Mouse (Mus musculus) hematopoietic stem cell, adult 5-6 weeks (primary cell): ENCODE results near the gene Hpf1. TPM values are rescaled to one million over a fixed set of nuclear protein-coding genes. Genes with fewer than 3 reads are reported as not detected.
A peak's percentile ranks its signal among the peaks of the same experiment; 100 is the strongest.

ENCODE experiments used
- ATAC-seq, 2 experiments: fragments of 125-278 bp in 1 of 2; replicated peaks in 1 of 2; 2 replicates each; pipeline ENCODE4 v1.8.0; 2016 to 2017; ENCODE audit warnings: inconsistent platforms in 2 of 2, mild to moderate bottlenecking in 2 of 2, moderate number of reproducible peaks in 2 of 2, low read depth in 1 of 2, moderate TSS enrichment in 1 of 2; ENCODE audit not compliant: low FRiP score in 2 of 2, poor library complexity in 2 of 2, severe bottlenecking in 2 of 2, insufficient read depth in 1 of 2, low TSS enrichment in 1 of 2
- total RNA-seq: library from RNA; stranded (forward); fragments of 172-1452, 232-1000 nt; gene quantifications from 2 replicates; pipeline ENCODE4 v1.2.3, GENCODE M21; 2017

The Hpf1 gene
- total RNA-seq, result 90.7 and 118 TPM in 2 replicates

DNA sequence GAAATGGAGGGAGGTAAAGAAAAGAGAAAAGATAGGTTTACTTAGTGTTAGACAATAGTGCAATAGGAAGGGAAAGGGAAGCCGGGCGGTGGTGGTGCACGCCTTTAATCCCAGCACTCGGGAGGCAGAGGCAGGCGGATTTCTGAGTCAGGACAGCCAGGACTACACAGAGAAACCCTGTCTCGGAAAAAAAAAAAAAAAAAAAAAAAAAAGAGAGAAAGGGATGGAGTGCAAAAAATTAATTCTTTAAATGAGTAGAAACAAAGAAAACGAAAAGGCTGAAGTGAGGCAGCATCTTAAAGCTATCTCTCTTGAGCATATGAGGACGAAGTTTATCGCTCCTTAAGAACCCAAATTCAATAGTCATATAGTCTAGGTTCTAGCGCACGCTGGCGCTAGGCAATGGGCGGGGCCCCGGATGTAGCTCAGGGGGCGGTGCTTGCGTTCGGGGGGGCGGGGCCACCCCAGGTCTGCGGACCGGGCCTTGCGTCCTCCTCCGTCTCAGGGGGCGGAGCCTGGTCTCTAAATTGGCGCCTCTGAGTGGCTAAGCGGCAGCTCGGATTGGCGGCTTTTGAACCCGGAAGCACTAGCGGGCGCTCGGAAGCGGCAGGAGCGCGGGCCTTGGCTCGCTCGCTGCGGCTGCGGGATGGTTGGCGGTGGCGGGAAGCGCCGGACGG, at the start of gene Hpf1:
Gene Hpf1, plus strand, starts transcription at position 576 of the 677 bp plus-strand sequence.
- peak; percentile 99 for ATAC-seq

GRCm38 (mm10) chr8:60842388-60842787, 47.8 kb upstream of the Hpf1 start:
- ATAC-seq, result no peak

- ATAC-seq, result no peak
These were observed 32.7 kb upstream of the Hpf1 start for GRCm38 (mm10) chr8:60857559-60857958.

GRCm38 (mm10) chr8:60858091-60858490, 32.1 kb upstream of the Hpf1 start:
- ATAC-seq, result no peak

- 0 out of 4 replicates have a peak, but pooled peaks of 1 of the 2 experiments have one; percentile 3 for ATAC-seq
These were observed 31.2 kb upstream of the Hpf1 start for GRCm38 (mm10) chr8:60858911-60859476.

DNA sequence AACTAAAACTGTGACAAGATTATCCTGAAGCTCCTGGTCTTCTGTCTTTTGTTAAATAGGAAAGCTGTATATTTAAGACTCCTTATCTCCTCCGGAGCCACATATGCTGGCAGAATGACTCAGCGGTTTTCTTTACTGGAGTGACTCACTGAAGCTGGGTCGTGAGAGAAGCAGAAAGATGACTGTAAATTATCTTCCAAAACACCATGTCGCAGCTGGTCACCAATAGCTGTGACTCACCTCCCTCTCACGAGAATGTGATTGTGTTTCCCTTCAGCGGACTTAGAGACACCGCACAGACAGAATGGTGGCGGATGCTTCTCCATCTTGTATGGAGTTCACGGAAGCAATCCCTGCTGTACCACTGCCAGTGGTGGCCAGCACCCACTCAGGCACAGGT, 30.6 kb upstream of the Hpf1 start:
- peak; percentile 86 to 91 for ATAC-seq

DNA sequence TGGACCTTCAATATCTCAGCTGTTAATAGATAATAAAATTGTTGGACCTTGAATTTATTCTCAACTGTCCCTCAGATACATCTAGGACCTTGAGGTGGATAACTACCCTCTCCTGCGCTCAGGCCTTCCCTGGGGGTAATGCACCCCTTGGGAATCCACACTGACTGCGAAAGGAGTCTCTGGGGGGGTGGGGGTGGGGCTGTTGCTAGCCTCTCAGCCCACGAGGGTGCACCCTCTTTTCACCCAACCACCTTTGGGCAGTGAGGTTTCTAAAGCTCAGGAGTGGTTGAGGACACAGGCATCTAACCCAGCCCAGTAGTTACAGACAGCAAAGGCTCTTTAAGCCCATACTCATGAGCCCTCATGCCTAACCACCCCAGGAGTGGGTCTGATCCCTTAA, 29.5 kb upstream of the Hpf1 start:
- no peak for ATAC-seq

GRCm38 (mm10) chr8:60861783-60862182, 28.4 kb upstream of the Hpf1 start:
- ATAC-seq, result peak in 1 of 2 experiments; percentile 56; a peak in 1 of 4 replicates

DNA sequence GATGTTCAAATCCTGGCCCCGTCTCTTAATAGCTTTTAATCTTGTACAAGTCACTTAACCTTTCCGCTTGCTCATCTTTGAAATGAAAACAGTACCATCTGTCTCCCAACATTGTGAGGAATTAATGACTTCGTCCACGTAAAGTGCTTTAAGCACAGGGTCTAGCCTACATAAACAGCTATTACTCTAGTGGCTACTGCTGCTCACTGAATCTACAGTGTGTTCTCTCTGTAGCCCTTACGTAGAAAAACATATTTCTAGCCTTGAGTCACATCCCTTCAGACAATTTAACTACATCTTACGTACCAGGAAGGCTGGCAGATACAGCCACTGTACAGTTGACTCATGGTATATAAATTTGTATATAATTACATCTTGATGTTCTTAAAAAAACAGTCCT, 25.3 kb upstream of the Hpf1 start:
- ATAC-seq, result no peak

DNA sequence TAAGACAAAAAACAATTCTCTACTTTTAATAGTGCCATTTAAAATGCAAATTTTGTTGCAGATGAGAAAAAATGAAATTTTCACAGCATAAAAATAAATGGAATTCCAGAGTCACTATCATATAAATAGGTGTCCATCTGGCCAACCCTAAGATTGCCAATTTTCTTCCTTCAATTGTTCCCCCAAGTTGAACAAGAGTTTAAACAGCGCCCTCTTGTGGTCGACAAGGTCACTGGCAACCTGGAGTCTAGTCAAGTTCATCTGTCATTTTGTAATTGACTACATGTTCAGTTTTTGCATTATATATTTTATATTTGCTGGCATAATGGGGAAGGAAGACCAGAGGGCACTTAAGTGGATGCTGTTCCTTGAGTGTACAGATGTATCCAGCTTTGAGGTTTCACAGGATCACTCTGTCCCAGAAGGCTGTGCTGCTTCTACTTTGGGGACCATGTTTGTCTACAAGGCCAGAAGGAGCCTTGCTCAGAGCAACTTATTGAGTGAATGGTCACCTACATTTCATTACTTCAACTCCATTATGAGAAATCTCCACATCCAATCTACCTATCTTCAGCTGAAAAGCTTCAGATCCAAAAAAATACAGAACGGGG, 24.6 kb upstream of the Hpf1 start:
- peak; percentile 36 to 50; a peak in 3 of 4 replicates for ATAC-seq

DNA sequence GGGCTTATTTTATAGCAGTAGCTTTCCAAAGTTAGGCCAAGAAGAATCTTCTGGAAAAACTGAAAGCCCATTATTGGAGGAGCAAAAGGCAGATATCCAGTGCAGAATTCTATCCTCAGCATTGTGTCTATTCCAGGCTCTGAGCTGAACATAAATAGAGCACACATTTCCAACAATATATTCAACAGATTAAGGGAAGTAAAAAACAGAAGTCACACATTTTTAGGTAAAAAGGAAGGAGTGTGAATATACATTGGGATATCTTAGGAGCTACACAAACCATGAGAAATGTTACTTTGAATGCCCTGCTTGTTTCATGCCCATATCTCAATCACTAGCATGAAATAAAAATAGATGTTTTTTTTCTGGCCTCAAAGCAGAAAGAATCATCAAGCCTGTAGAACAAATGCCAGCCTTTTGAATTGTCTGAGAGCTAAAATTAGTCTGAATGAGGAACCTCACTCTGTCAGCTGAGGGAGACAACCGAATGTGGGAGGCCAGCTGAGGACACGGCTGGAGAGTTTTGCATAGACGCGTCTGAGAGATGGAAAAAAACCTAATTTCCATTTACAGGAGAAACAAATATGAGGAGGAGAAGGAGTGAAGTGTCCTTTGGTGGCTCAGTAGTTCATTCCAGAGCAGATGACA, 22.6 kb upstream of the Hpf1 start:
- peak; percentile 41 to 77; a peak in 2 of 4 replicates for ATAC-seq

DNA sequence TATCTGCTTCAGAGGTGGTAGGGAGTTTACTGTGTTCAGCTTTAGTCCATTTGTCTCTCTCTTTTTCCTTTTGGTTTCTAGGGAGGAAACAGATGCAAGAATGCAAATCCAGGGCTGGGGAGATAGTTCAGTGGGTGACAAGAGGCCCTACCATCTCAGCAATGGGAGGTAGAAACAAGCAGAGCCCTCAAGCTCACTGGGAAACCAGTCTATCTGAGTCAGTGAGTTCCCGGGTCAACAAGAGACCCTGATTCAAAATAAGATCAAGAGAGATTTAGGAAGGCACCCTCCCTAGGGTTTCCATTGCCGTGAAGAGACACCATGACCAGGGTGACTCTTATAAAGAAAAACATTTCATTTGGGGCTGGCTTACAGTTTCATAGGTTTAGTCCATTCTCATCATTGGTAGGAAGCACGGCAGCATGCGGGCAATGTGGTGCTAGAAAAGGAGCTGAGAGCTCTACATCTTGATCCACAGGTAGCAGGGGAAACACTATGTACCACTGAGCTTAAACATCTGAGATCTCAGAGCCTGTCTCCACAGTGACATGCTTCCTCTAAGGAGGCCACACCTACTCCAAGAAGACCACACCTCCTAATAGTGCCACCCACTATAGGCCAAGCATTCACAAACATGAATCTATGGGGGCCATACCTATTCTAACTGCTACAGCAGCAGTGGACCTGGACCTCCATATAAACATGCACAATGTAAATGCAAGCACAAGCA, 21.8 kb upstream of the Hpf1 start:
- no peak for ATAC-seq

- no peak for ATAC-seq
These were observed 20.5 kb upstream of the Hpf1 start for GRCm38 (mm10) chr8:60869761-60870160.

- ATAC-seq, result no peak; a peak in 1 of 4 replicates
These were observed 19.7 kb upstream of the Hpf1 start for GRCm38 (mm10) chr8:60870231-60871193.

DNA sequence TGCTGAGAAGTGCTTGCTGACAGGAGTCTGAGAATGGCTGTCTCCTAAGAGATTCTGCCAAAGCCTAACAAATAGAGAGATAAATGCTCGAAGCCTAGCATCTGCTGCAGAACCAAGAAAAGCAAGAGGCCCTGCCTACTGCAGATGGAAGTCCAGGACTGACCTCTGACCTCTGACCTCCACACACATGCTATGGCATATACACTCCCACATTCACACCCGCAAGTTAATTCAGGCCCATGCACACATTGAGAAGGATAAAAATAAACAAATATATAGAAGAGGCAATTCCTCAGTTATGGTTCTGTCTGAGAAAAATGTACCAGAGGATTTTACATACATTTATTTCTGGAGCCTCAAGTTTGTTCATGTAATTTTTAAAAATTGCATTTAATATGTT, 11.6 kb upstream of the Hpf1 start:
- ATAC-seq, result no peak

- ATAC-seq, result peak; percentile 98 to 99
These were observed 6.6 kb upstream of the Hpf1 start for GRCm38 (mm10) chr8:60883419-60884137.
